Mouse (Mus musculus) fibroblast of lung, adult 2 months (primary cell): ENCODE data around the gene Znrd1.

Source experiments
- DNase-seq: peaks from one replicate; pipeline ENCODE4 v3.0.0-alpha.2; 2011; ENCODE audit warnings: low read depth

Znrd1 gene

DNA sequence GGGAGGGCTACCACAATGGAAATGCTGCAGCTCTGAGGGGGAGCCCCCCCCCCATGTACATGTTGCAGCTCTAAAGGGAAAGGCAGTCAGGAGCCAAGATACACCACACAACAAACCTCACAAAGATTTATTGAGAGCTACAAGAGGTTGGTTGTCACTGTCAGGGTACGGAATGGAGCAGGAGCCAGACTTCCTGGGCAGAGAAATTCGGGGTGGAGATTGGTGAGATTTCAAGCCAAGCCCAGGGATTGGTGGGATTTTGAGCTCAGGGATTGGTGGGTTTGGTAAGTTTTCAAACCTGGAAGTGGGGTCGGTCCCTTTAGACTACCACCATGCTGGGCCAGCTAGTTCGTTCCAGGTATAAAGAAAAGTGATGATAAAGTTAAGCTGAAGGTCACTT, 34.9 kb downstream of the Znrd1 start:
- DNase-seq: no peak

DNA sequence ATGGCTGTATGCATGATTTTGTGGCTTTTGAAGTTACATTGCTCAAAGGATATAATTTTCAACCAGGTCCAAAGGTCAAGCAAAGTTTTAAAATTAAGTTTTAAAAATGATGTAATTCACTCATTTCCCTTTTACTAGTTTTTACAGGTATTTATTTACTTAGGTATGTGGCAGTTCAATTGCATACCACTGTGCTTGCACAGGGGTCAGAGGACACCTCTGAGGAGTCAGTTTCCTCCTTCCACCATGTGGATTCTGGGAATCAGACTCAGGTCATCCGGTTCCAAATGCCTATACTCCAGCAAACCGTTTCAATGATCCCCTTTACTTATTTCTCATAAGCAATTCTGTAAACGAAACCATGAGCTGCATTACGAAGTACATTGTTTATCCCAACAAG, 35.6 kb downstream of the Znrd1 start:
- no peak for DNase-seq

DNA sequence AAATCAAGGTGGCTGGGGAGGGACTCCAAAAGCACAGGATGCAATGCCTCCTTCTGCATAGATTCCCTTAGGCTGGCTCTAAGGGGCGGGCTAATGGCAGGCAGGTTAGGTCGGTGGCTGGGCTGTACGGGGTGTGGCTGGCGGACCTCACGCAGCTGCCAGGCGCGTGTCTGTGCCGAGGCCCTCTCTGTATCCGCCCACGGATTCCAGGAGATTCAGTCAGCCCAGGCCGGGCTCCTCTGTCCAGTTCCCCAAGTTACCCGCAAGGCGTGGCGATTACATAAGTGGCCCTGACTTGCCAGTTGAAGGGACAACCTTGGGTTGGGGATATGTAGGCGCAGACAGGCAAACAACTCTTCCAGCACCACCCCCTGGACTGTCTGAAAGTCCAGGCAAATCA, 38.1 kb downstream of the Znrd1 start:
- no peak for DNase-seq

DNA sequence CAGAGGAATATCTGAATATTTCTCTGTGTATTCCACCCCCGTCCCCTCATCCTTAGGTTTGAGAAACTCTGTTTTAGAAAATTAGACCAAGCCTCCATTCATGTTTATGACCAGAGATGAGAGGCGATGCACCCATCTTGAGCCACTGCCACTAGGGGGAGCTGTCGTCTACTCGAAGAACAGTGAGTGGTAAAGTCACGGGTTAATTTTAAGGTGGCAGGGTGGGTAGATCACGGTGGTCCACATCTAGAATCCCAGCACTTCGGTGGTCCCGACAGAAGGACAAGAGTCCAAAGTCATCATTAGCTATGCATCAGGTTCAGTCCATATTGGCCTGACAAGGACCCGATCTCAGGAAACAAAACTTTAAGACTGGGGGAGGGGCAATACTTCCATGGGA, 43.3 kb downstream of the Znrd1 start:
- peak; percentile 10 for DNase-seq

DNA sequence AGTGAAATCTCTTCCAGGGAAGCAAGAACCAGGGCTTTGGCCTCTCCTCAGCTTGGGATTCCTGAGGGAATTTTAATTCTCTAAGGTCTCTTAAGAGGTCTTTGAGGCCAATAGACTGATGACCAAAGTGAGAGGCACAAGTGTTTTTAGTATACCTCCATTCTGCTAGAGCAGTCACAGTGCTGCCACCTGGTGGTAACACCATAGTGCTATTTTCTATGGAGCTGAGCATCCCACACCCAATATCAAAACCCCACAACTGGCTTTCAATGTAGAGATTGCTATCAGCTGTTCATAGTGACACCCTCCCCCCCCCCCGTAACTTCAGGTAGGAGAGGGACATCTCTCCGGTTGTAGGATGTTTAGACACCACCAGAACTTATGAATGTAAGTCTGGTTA, 44.3 kb downstream of the Znrd1 start:
- peak; percentile 15 for DNase-seq

DNA sequence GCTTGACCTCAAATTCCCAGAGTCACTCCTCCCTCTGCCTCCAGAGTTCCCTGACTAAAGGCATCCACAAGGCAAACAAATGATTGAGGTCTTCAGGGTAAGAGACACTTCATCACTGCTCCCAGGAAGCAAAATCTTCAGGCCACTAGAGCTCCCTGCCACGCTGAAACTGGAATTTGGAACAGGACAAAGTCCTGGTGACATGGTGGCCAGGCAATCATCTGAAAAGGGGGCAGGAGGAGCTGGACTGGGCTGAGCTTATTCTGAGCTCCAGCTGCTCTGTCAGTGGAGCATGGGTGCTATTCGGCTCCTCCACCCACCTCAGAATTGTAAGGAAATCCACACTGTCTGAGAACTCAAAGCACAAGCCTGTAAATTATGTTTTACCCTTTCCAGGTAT, 46.3 kb downstream of the Znrd1 start:
- DNase-seq: no peak

DNA sequence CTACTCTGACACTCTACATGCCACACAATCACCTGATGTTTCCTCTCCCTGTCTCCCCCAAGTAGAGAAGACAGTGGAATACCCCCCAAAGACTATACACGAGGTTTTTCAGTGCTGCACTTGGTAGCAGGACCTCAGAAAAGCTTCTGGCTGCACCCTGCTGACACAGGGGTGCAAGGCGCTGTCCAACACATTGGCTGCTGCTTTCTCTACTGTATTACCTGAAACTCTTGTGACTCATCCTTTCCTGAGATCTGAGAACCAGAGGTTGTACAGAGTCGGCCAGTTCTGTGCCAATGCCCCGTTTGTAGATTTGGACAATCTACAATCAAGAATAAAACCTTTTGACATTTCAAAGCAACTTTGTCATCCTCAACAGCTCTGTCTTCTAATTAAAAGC, 48.6 kb downstream of the Znrd1 start:
- no peak for DNase-seq

DNA sequence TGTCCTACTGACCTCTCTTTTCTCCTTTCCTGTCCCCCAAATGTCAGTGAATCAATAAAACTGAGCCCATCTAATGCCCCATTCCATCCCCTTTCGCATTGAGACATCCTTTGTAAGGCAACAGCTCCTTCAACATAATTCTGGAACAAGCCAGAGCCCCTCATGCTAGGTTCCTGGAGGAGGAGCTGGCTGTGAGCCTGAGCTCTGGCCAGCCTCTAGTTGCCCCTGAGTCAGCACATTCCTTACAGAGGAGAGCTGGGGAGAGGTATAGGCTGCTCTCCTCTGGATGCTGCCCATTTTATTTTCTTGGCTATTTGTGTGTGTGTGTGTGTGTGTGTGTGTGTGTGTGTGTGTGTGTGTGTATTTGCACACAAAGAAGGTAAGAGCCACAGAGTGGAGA, 50.1 kb downstream of the Znrd1 start:
- DNase-seq: no peak
